Mouse (Mus musculus) midbrain, postnatal 0 days (tissue): ENCODE measurements around the gene Olfr748. TPM values are rescaled to one million over a fixed set of nuclear protein-coding genes. Genes with fewer than 3 reads are reported as not detected.

Source experiments
- ATAC-seq: fragments of 200-750 bp; cut with Nextera tagmentation; 2 replicates; pipeline ENCODE4 v1.8.0; 2017; ENCODE audit warnings: moderate number of reproducible peaks, mild to moderate bottlenecking, moderate TSS enrichment, moderate library complexity; ENCODE audit not compliant: low FRiP score
- DNase-seq: peaks from one replicate; pipeline ENCODE4 v3.0.0-alpha.2; 2015; ENCODE audit warnings: low spot score
- H3K27ac ChIP-seq: fragments of 300-500 bp; sonication (generic); 2 replicates; pipeline ENCODE4 v1.5.1; 2014; ENCODE audit warnings: low read depth, mild to moderate bottlenecking, low read length, mixed read lengths
- H3K27me3 ChIP-seq: fragments of 300-500 bp; sonication (generic); 2 replicates; pipeline ENCODE4 v1.6.1; 2014; ENCODE audit warnings: low read length, control low read depth, mixed read lengths; ENCODE audit not compliant: insufficient read depth
- H3K36me3 ChIP-seq: fragments of 300-500 bp; sonication (generic); 2 replicates; pipeline ENCODE4 v1.6.1; 2014; ENCODE audit warnings: low read length, control low read depth, mixed read lengths; ENCODE audit not compliant: insufficient read depth
- H3K4me1 ChIP-seq: fragments of 300-500 bp; sonication (generic); 2 replicates; pipeline ENCODE4 v1.6.1; 2014; ENCODE audit warnings: mild to moderate bottlenecking, control low read depth, antibody characterized with exemption, low read length, mixed read lengths; ENCODE audit not compliant: insufficient read depth
- H3K4me2 ChIP-seq: fragments of 300-500 bp; sonication (generic); 2 replicates; pipeline ENCODE4 v1.6.1; 2014; ENCODE audit warnings: low read depth, mild to moderate bottlenecking, low read length, mixed read lengths; ENCODE audit not compliant: poor library complexity, severe bottlenecking
- H3K4me3 ChIP-seq: fragments of 300-500 bp; sonication (generic); 2 replicates; pipeline ENCODE4 v1.5.1; 2014; ENCODE audit warnings: low read depth, mild to moderate bottlenecking, low read length, moderate library complexity
- H3K9ac ChIP-seq: fragments of 300-500 bp; sonication (generic); replicated peaks from 2 replicates; pipeline ENCODE4 v1.6.1; 2014; ENCODE audit warnings: mild to moderate bottlenecking, low read length, moderate library complexity, mixed read lengths; ENCODE audit not compliant: poor library complexity, severe bottlenecking
- H3K9me3 ChIP-seq: fragments of 300-500 bp; sonication (generic); 2 replicates; pipeline ENCODE4 v1.6.1; 2016; ENCODE audit warnings: low read length, control low read depth
- CTCF ChIP-seq: IDR thresholded peaks from 2 replicates; pipeline ENCODE4 v1.5.1; 2016; ENCODE audit warnings: antibody characterized with exemption, mild to moderate bottlenecking
- WGBS: fragments of 180-500 bp; shearing (Covaris S2); extraction: QIAGEN DNeasy Blood & Tissue Kit; methylation state at CpG from one replicate; pipeline ENCODE4 v1.1.7; 2014; 5-methylcytosine and 5-hydroxymethylcytosine counted together
- polyA plus RNA-seq: library from polyadenylated mRNA; unstranded; fragments of >200 nt; fragmentation: Nextera tagmentation; extraction: Ambion mirVana; gene quantifications from 2 replicates; pipeline ENCODE4 v1.2.1, GENCODE M21; 2015
- total RNA-seq: library from RNA; depleted of rRNA; stranded (reverse); fragments of >200 nt; gene quantifications from 2 replicates; pipeline ENCODE4 v1.2.3, GENCODE M21; 2014; rRNA removed

The Olfr748 gene
- total and polyA plus RNA-seq, 2 experiments from 2014 or later = not detected

- ATAC-seq = no peak
These were observed 37.8 kb downstream of the Olfr748 start, which contains the start of gene Olfr749 for GRCm38 (mm10) chr14:50744994-50745393. Gene Olfr749 (minus strand): TSS chr14:50745094.

GRCm38 (mm10) chr14:50758416-50759085 is 51.4 kb downstream of the Olfr748 start:
- Histone ChIP-seq H3K27ac (no peak overlapping the region), H3K4me1 (no peaks in the 10 kb centered on the region), H3K36me3 (no peaks in the 10 kb centered on the region; the same call in 1 of the 2 replicates), H3K4me2 (no peak overlapping the region), H3K9me3 (no peaks in the 10 kb centered on the region), H3K4me3 (no peak overlapping the region), H3K9ac (no peak overlapping the region), H3K27me3 (no peaks in the 10 kb centered on the region)
- TF ChIP-seq CTCF = no peak
- DNase-seq (peak; percentile 9), ATAC-seq (no peak)
- WGBS = 68% methylated on average over 5 of the region's 5 CpGs

More at GRCm38 (mm10) chr14:50744994-50745393, 37.8 kb downstream of the Olfr748 start, which contains the start of gene Olfr749:
- Histone ChIP-seq H3K9ac (no peak within 1 kb of the TSS), H3K4me2 (no peak within 1 kb of the TSS), H3K9me3 (no peaks in the 10 kb centered on the region), H3K27me3 (no peaks in the 10 kb centered on the region), H3K36me3 (no peaks in the 10 kb centered on the region), H3K4me1 (no peaks in the 10 kb centered on the region), H3K27ac (no peak within 1 kb of the TSS), H3K4me3 (no peak within 1 kb of the TSS)
- no peak for TF ChIP-seq CTCF
- DNase-seq = no peak

Other genes with a start within 250 kb of the Olfr748 start
- not detected in 2 replicates for gene Olfr741, start 234.6 kb upstream of the Olfr748 start, total RNA-seq
- not detected in 2 replicates for gene Olfr741, start 234.6 kb upstream of the Olfr748 start, polyA plus RNA-seq
- not detected in 2 replicates for gene Olfr742, start 203.8 kb upstream of the Olfr748 start, total RNA-seq
- gene Olfr742, start 203.8 kb upstream of the Olfr748 start, polyA plus RNA-seq = not detected in 2 replicates
- gene Olfr743, start 185.5 kb upstream of the Olfr748 start, total RNA-seq = not detected in 2 replicates
- gene Olfr743, start 185.5 kb upstream of the Olfr748 start, polyA plus RNA-seq = not detected in 2 replicates
- gene Olfr744, start 92.5 kb upstream of the Olfr748 start, total RNA-seq = not detected in 2 replicates
- not detected in 2 replicates for gene Olfr744, start 92.5 kb upstream of the Olfr748 start, polyA plus RNA-seq
- gene Olfr745, start 68.0 kb upstream of the Olfr748 start, total RNA-seq = not detected in 2 replicates
- gene Olfr745, start 68.0 kb upstream of the Olfr748 start, polyA plus RNA-seq = not detected in 2 replicates
- gene Olfr746, start 60.3 kb upstream of the Olfr748 start, total RNA-seq = not detected in 2 replicates
- not detected in 2 replicates for gene Olfr746, start 60.3 kb upstream of the Olfr748 start, polyA plus RNA-seq
- gene Olfr747, start 14.2 kb upstream of the Olfr748 start, total RNA-seq = not detected in 2 replicates
- gene Olfr747, start 14.2 kb upstream of the Olfr748 start, polyA plus RNA-seq = not detected in 2 replicates
- not detected in 2 replicates for gene Olfr749, start 37.7 kb downstream of the Olfr748 start, total RNA-seq
- not detected in 2 replicates for gene Olfr749, start 37.7 kb downstream of the Olfr748 start, polyA plus RNA-seq
- 83.9 and 109 TPM in 2 replicates for gene Ttc5, start 78.1 kb downstream of the Olfr748 start, total RNA-seq
- gene Ttc5, start 78.1 kb downstream of the Olfr748 start, polyA plus RNA-seq = 93.1 and 97.8 TPM in 2 replicates
- not detected in 2 replicates for gene Ccnb1ip1, start 100.4 kb downstream of the Olfr748 start, total RNA-seq
- gene Ccnb1ip1, start 100.4 kb downstream of the Olfr748 start, polyA plus RNA-seq = not detected in 2 replicates
- gene Parp2, start 100.5 kb downstream of the Olfr748 start, total RNA-seq = 16.3 and 23.5 TPM in 2 replicates
- gene Parp2, start 100.5 kb downstream of the Olfr748 start, polyA plus RNA-seq = 30.7 and 32.7 TPM in 2 replicates
- 4.9 and 7.2 TPM in 2 replicates for gene Tep1, start 163.2 kb downstream of the Olfr748 start, total RNA-seq
- gene Tep1, start 163.2 kb downstream of the Olfr748 start, polyA plus RNA-seq = 1.9 and 2.2 TPM in 2 replicates
- 3.8 and 5.0 TPM in 2 replicates for gene Klhl33, start 190.1 kb downstream of the Olfr748 start, total RNA-seq
- gene Klhl33, start 190.1 kb downstream of the Olfr748 start, polyA plus RNA-seq = 2.4 and 2.9 TPM in 2 replicates
- gene Osgep, start 217.5 kb downstream of the Olfr748 start, total RNA-seq = 43.7 and 83.3 TPM in 2 replicates
- gene Osgep, start 217.5 kb downstream of the Olfr748 start, polyA plus RNA-seq = 64.9 and 70.4 TPM in 2 replicates
- 79.9 and 84.1 TPM in 2 replicates for gene Apex1, start 217.6 kb downstream of the Olfr748 start, total RNA-seq
- 150 and 162 TPM in 2 replicates for gene Apex1, start 217.6 kb downstream of the Olfr748 start, polyA plus RNA-seq
- gene Pip4p1, start 223.5 kb downstream of the Olfr748 start, total RNA-seq = 65.4 and 105 TPM in 2 replicates
- 98.4 and 99.4 TPM in 2 replicates for gene Pip4p1, start 223.5 kb downstream of the Olfr748 start, polyA plus RNA-seq
- gene Pnp, start 223.7 kb downstream of the Olfr748 start, total RNA-seq = 18.8 and 35.9 TPM in 2 replicates
- 12.5 and 14.4 TPM in 2 replicates for gene Pnp, start 223.7 kb downstream of the Olfr748 start, polyA plus RNA-seq
- 0.82 and 8.3 TPM in 2 replicates for gene Gm49342, start 237.1 kb downstream of the Olfr748 start, total RNA-seq
- gene Gm49342, start 237.1 kb downstream of the Olfr748 start, polyA plus RNA-seq = 0.70 and 0.75 TPM in 2 replicates
- 1.1 and 1.4 TPM in 2 replicates for gene Pnp2, start 248.6 kb downstream of the Olfr748 start, total RNA-seq
- 1.4 and 1.8 TPM in 2 replicates for gene Pnp2, start 248.6 kb downstream of the Olfr748 start, polyA plus RNA-seq